Mouse (Mus musculus) limb, embryonic 15.5 days (tissue): ENCODE measurements around the gene Jakmip3. TPM values are rescaled to one million over a fixed set of nuclear protein-coding genes. Genes with fewer than 3 reads are reported as not detected.

Experiments
- ATAC-seq: fragments of 200-750 bp; cut with Nextera tagmentation; 2 replicates; pipeline ENCODE4 v1.8.0; 2017; ENCODE audit warnings: low read depth, moderate TSS enrichment; ENCODE audit not compliant: insufficient number of reproducible peaks, low FRiP score, low TSS enrichment
- H3K27ac ChIP-seq: fragments of 300-500 bp; sonication (generic); 2 replicates; pipeline ENCODE4 v1.5.1; 2015; ENCODE audit warnings: moderate library complexity, mild to moderate bottlenecking, inconsistent platforms
- H3K27me3 ChIP-seq: fragments of 300-500 bp; sonication (generic); 2 replicates; pipeline ENCODE4 v1.6.1; 2015; ENCODE audit warnings: inconsistent platforms
- H3K36me3 ChIP-seq: fragments of 300-500 bp; sonication (generic); 2 replicates; pipeline ENCODE4 v1.6.1; 2015; ENCODE audit warnings: inconsistent platforms
- H3K4me1 ChIP-seq: fragments of 300-500 bp; sonication (generic); 2 replicates; pipeline ENCODE4 v1.6.1; 2015; ENCODE audit warnings: inconsistent platforms
- H3K4me2 ChIP-seq: fragments of 300-500 bp; sonication (generic); 2 replicates; pipeline ENCODE4 v1.6.1; 2015; ENCODE audit warnings: mild to moderate bottlenecking, inconsistent platforms
- H3K4me3 ChIP-seq: fragments of 300-500 bp; sonication (generic); 2 replicates; pipeline ENCODE4 v1.5.1; 2015; ENCODE audit warnings: mild to moderate bottlenecking, inconsistent platforms
- H3K9ac ChIP-seq: fragments of 300-500 bp; sonication (generic); 2 replicates; pipeline ENCODE4 v1.6.1; 2015; ENCODE audit warnings: inconsistent platforms
- H3K9me3 ChIP-seq: fragments of 300-500 bp; sonication (generic); 2 replicates; pipeline ENCODE4 v1.6.1; 2016; ENCODE audit warnings: inconsistent platforms
- WGBS: fragments of 180-500 bp; shearing (Covaris S2); methylation state at CpG from one replicate; pipeline ENCODE4 v1.1.7; 2015; 5-methylcytosine and 5-hydroxymethylcytosine counted together
- polyA plus RNA-seq: library from polyadenylated mRNA; unstranded; fragments of >200 nt; fragmentation: Nextera tagmentation; extraction: Ambion mirVana; gene quantifications from 2 replicates; pipeline ENCODE4 v1.2.1, GENCODE M21; 2015

Jakmip3 gene
- polyA plus RNA-seq, 1 experiment from 2014 or later, result 0.49 TPM

GRCm38 (mm10) chr7:139089892-139090874 lies 149.7 kb downstream of the Jakmip3 start:
- no peaks in the 10 kb centered on the region for H3K9me3 ChIP-seq
- peaks cover 28% of the 10 kb centered on the region for H3K36me3 ChIP-seq
- ATAC-seq, result no peak
- no peak overlapping the region for H3K4me2 ChIP-seq
- no peak overlapping the region for H3K9ac ChIP-seq
- no peak overlapping the region for H3K27ac ChIP-seq
- H3K4me3 ChIP-seq, result no peak overlapping the region
- H3K4me1 ChIP-seq, result peaks cover 22% of the 10 kb centered on the region
- peaks cover 31% of the 10 kb centered on the region for H3K27me3 ChIP-seq
- 85% methylated on average over 12 of the region's 12 CpGs for WGBS

GRCm38 (mm10) chr7:139091681-139092080 lies 151.2 kb downstream of the Jakmip3 start:
- Histone ChIP-seq H3K36me3 (peaks cover 28% of the 10 kb centered on the region), H3K27me3 (peaks cover 17% of the 10 kb centered on the region), H3K4me2 (no peak overlapping the region)

GRCm38 (mm10) chr7:139092676-139093075 lies 152.1 kb downstream of the Jakmip3 start:
- Histone ChIP-seq H3K27me3 (peaks cover 7% of the 10 kb centered on the region), H3K36me3 (peaks cover 28% of the 10 kb centered on the region), H3K9ac (no peak overlapping the region), H3K9me3 (no peaks in the 10 kb centered on the region), H3K4me2 (no peak overlapping the region), H3K4me1 (0 out of 2 replicates have a peak, but pooled peaks cover 4% of the 10 kb centered on the region), H3K4me3 (no peak overlapping the region), H3K27ac (no peak overlapping the region)
- no peak for ATAC-seq
- 95% methylated on average over 5 of the region's 5 CpGs for WGBS

More at GRCm38 (mm10) chr7:139091681-139092080, 151.2 kb downstream of the Jakmip3 start:
- Histone ChIP-seq H3K9me3 (no peaks in the 10 kb centered on the region), H3K4me3 (no peak overlapping the region), H3K4me1 (peaks cover 13% of the 10 kb centered on the region), H3K9ac (no peak overlapping the region), H3K27ac (no peak overlapping the region)
- ATAC-seq, result no peak
- 92% methylated on average over 9 of the region's 9 CpGs for WGBS

- Histone ChIP-seq H3K4me2 (no peak overlapping the region), H3K4me3 (no peak overlapping the region), H3K27ac (no peak overlapping the region), H3K9me3 (no peaks in the 10 kb centered on the region), H3K27me3 (peaks cover 2% of the 10 kb centered on the region), H3K4me1 (0 out of 2 replicates have a peak, but pooled peaks cover under 1% of the 10 kb centered on the region), H3K36me3 (peaks cover 28% of the 10 kb centered on the region), H3K9ac (no peak overlapping the region)
- 84% methylated on average over 5 of the region's 5 CpGs for WGBS
- ATAC-seq, result no peak
Observed at GRCm38 (mm10) chr7:139093124-139093523, 152.6 kb downstream of the Jakmip3 start.

- peaks cover 28% of the 10 kb centered on the region for H3K36me3 ChIP-seq
- no peaks in the 10 kb centered on the region for H3K9me3 ChIP-seq
- H3K9ac ChIP-seq, result no peak overlapping the region
- H3K27ac ChIP-seq, result no peak overlapping the region
- no peak overlapping the region for H3K4me2 ChIP-seq
- H3K4me3 ChIP-seq, result no peak overlapping the region
- H3K4me1 ChIP-seq, result no peaks in the 10 kb centered on the region
- no peak for ATAC-seq
- no peaks in the 10 kb centered on the region for H3K27me3 ChIP-seq
- 82% methylated on average over 7 of the region's 7 CpGs for WGBS
Observed at GRCm38 (mm10) chr7:139093781-139094180, 153.3 kb downstream of the Jakmip3 start.

GRCm38 (mm10) chr7:139094761-139095160 lies 154.2 kb downstream of the Jakmip3 start:
- Histone ChIP-seq H3K4me1 (no peaks in the 10 kb centered on the region), H3K9me3 (no peaks in the 10 kb centered on the region), H3K36me3 (peaks cover 28% of the 10 kb centered on the region), H3K27me3 (no peaks in the 10 kb centered on the region), H3K4me3 (no peak overlapping the region), H3K27ac (no peak overlapping the region), H3K4me2 (no peak overlapping the region), H3K9ac (no peak overlapping the region)
- no peak for ATAC-seq
- WGBS, result 81% methylated on average over 6 of the region's 6 CpGs

GRCm38 (mm10) chr7:139095282-139095681 lies 154.8 kb downstream of the Jakmip3 start:
- H3K27ac ChIP-seq, result no peak overlapping the region
- WGBS, result 89% methylated on average over 7 of the region's 7 CpGs
- no peak overlapping the region for H3K4me2 ChIP-seq
- H3K36me3 ChIP-seq, result peaks cover 28% of the 10 kb centered on the region
- H3K9me3 ChIP-seq, result no peaks in the 10 kb centered on the region
- no peak overlapping the region for H3K9ac ChIP-seq
- H3K4me3 ChIP-seq, result no peak overlapping the region
- no peak for ATAC-seq
- no peaks in the 10 kb centered on the region for H3K4me1 ChIP-seq
- H3K27me3 ChIP-seq, result no peaks in the 10 kb centered on the region

- ATAC-seq, result no peak
- WGBS, result 84% methylated on average over 6 of the region's 6 CpGs
- no peak overlapping the region for H3K4me3 ChIP-seq
- no peak overlapping the region for H3K9ac ChIP-seq
- H3K4me2 ChIP-seq, result no peak overlapping the region
- no peak overlapping the region for H3K27ac ChIP-seq
- no peaks in the 10 kb centered on the region for H3K4me1 ChIP-seq
- no peaks in the 10 kb centered on the region for H3K9me3 ChIP-seq
- no peaks in the 10 kb centered on the region for H3K27me3 ChIP-seq
- peaks cover 21% of the 10 kb centered on the region for H3K36me3 ChIP-seq
Observed at GRCm38 (mm10) chr7:139096399-139096798, 155.9 kb downstream of the Jakmip3 start.

- Histone ChIP-seq H3K4me3 (no peak overlapping the region), H3K27me3 (no peaks in the 10 kb centered on the region), H3K9ac (no peak overlapping the region), H3K9me3 (no peaks in the 10 kb centered on the region), H3K27ac (no peak overlapping the region), H3K4me1 (no peaks in the 10 kb centered on the region), H3K4me2 (no peak overlapping the region), H3K36me3 (no peaks in the 10 kb centered on the region)
- no peak for ATAC-seq
- 71% methylated on average over 12 of the region's 12 CpGs for WGBS
Observed at GRCm38 (mm10) chr7:139100531-139101095, 160.1 kb downstream of the Jakmip3 start.

GRCm38 (mm10) chr7:139101286-139101804 lies 160.8 kb downstream of the Jakmip3 start:
- Histone ChIP-seq H3K9me3 (no peaks in the 10 kb centered on the region), H3K4me3 (no peak overlapping the region), H3K4me2 (no peak overlapping the region), H3K36me3 (no peaks in the 10 kb centered on the region), H3K4me1 (no peaks in the 10 kb centered on the region), H3K27ac (no peak overlapping the region), H3K27me3 (no peaks in the 10 kb centered on the region), H3K9ac (no peak overlapping the region)
- 70% methylated on average over 10 of the region's 10 CpGs for WGBS
- ATAC-seq, result no peak

GRCm38 (mm10) chr7:139101826-139102225 lies 161.3 kb downstream of the Jakmip3 start:
- no peak overlapping the region for H3K27ac ChIP-seq
- ATAC-seq, result no peak
- no peaks in the 10 kb centered on the region for H3K27me3 ChIP-seq
- 78% methylated on average over 3 of the region's 3 CpGs for WGBS
- no peaks in the 10 kb centered on the region for H3K9me3 ChIP-seq
- no peaks in the 10 kb centered on the region for H3K36me3 ChIP-seq
- no peak overlapping the region for H3K4me2 ChIP-seq
- H3K9ac ChIP-seq, result no peak overlapping the region
- no peak overlapping the region for H3K4me3 ChIP-seq
- no peaks in the 10 kb centered on the region for H3K4me1 ChIP-seq

GRCm38 (mm10) chr7:139103960-139104381 lies 163.4 kb downstream of the Jakmip3 start:
- Histone ChIP-seq H3K4me3 (no peak overlapping the region), H3K27me3 (no peaks in the 10 kb centered on the region), H3K4me1 (no peaks in the 10 kb centered on the region), H3K36me3 (no peaks in the 10 kb centered on the region), H3K9ac (no peak overlapping the region), H3K27ac (no peak overlapping the region), H3K9me3 (no peaks in the 10 kb centered on the region), H3K4me2 (no peak overlapping the region)
- ATAC-seq, result no peak
- WGBS, result 64% methylated on average over 10 of the region's 10 CpGs
